Mouse (Mus musculus) midbrain, embryonic 14.5 days (tissue): Measurements from ENCODE around the gene Ambra1. TPM values are rescaled to one million over a fixed set of nuclear protein-coding genes. Genes with fewer than 3 reads are reported as not detected.
A peak's percentile ranks its signal among the peaks of the same experiment; 100 is the strongest.

ENCODE experiments used
- ATAC-seq: fragments of 200-750 bp; cut with Nextera tagmentation; 2 replicates; pipeline ENCODE4 v1.8.0; 2017; ENCODE audit warnings: moderate number of reproducible peaks, moderate library complexity; ENCODE audit not compliant: low FRiP score, low TSS enrichment
- DNase-seq: peaks from one replicate; pipeline ENCODE4 v3.0.0-alpha.2; 2015
- H3K27ac ChIP-seq: fragments of 300-500 bp; sonication (generic); replicated peaks from 2 replicates; pipeline ENCODE4 v1.5.1; 2014; ENCODE audit warnings: mild to moderate bottlenecking, low read depth, low read length, moderate library complexity
- H3K27me3 ChIP-seq: fragments of 300-500 bp; sonication (generic); 2 replicates; pipeline ENCODE4 v1.6.1; 2014; ENCODE audit warnings: low read length, control low read depth, mixed read lengths; ENCODE audit not compliant: control insufficient read depth, insufficient read depth
- H3K36me3 ChIP-seq: fragments of 300-500 bp; sonication (generic); 2 replicates; pipeline ENCODE4 v1.6.1; 2014; ENCODE audit warnings: low read length, control low read depth; ENCODE audit not compliant: control insufficient read depth, insufficient read depth
- H3K4me1 ChIP-seq: fragments of 300-500 bp; sonication (generic); 2 replicates; pipeline ENCODE4 v1.6.1; 2014; ENCODE audit warnings: mild to moderate bottlenecking, antibody characterized with exemption, low read length, control low read depth; ENCODE audit not compliant: control insufficient read depth, insufficient read depth
- H3K4me2 ChIP-seq: fragments of 300-500 bp; sonication (generic); 2 replicates; pipeline ENCODE4 v1.6.1; 2014; ENCODE audit warnings: mild to moderate bottlenecking, low read length, moderate library complexity
- H3K4me3 ChIP-seq: fragments of 300-500 bp; sonication (generic); replicated peaks from 2 replicates; pipeline ENCODE4 v1.5.1; 2014; ENCODE audit warnings: low read depth, low read length
- H3K9ac ChIP-seq: fragments of 300-500 bp; sonication (generic); replicated peaks from 2 replicates; pipeline ENCODE4 v1.6.1; 2014; ENCODE audit warnings: mild to moderate bottlenecking, low read length, moderate library complexity
- H3K9me3 ChIP-seq: fragments of 300-500 bp; sonication (generic); 2 replicates; pipeline ENCODE4 v1.6.1; 2016; ENCODE audit warnings: low read length, control low read depth, mixed read lengths; ENCODE audit not compliant: control insufficient read depth
- WGBS: fragments of 180-500 bp; shearing (Covaris S2); extraction: QIAGEN DNeasy Blood & Tissue Kit; methylation state at CpG from one replicate; pipeline ENCODE4 v1.1.7; 2014; 5-methylcytosine and 5-hydroxymethylcytosine counted together
- polyA plus RNA-seq: library from polyadenylated mRNA; unstranded; fragments of >200 nt; fragmentation: Nextera tagmentation; extraction: Ambion mirVana; gene quantifications from 2 replicates; pipeline ENCODE4 v1.2.1, GENCODE M21; 2014

Ambra1 gene
- polyA plus RNA-seq: 22.8 and 26.3 TPM in 2 replicates

DNA sequence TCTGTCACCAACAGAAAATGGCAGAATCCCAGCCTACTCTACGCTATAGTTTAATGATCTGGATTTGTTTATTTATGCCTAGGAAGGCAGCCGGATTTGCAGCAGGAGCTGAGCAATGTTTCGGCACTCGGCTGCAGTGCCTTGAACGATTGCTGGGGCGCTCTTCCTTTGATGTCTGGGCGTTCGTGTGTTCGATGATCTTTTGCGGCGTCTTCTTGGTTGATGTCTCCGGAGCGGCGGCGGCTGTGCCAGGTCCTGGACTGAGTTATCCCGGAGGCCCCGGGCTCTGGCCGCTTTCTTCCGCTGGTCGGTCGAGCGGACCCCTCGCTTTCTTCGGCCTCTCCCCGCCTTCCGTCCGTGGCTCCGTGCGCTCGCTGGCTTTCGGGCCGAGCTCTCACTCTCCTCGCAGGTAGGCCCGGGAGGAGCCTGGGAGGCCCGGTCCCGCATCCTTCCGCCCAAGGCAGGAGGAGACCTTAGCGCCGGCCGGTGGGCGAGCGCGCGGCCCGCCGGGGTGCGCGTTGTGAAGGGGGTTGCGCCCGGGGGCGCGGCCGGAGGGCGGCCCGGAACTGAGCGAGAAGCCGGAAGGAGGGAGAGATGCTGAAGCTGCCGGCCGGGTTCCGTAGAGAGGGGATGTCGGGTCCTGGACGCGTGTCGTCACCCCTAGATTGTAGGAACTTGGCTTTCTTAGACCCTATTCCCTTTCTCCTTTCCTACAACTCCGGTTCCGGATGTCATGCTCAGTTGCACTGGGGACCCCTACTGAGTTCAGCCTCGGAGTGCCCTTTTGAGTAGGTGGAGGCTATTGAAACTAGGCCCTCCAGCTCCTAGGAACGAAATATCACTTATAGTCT lies at the start of gene Ambra1:
Ambra1 (plus strand) TSS at position 164 of the 851 bp plus-strand sequence.
- under 1% methylated on average over 66 of the region's 68 CpGs for WGBS
- H3K27ac ChIP-seq: peak within 1 kb of the TSS; percentile 94
- H3K27me3 ChIP-seq: no peaks in the 10 kb centered on the region
- H3K36me3 ChIP-seq: no peaks in the 10 kb centered on the region
- ATAC-seq (peak; percentile 89), DNase-seq (peak; percentile 96)
- peak within 1 kb of the TSS; percentile 68 for H3K4me2 ChIP-seq
- H3K9me3 ChIP-seq: no peaks in the 10 kb centered on the region
- H3K4me3 ChIP-seq: peak within 1 kb of the TSS; percentile 99
- 0 out of 2 replicates have a peak, but pooled peaks cover 3% of the 10 kb centered on the region for H3K4me1 ChIP-seq
- H3K9ac ChIP-seq: peak within 1 kb of the TSS; percentile 97

DNA sequence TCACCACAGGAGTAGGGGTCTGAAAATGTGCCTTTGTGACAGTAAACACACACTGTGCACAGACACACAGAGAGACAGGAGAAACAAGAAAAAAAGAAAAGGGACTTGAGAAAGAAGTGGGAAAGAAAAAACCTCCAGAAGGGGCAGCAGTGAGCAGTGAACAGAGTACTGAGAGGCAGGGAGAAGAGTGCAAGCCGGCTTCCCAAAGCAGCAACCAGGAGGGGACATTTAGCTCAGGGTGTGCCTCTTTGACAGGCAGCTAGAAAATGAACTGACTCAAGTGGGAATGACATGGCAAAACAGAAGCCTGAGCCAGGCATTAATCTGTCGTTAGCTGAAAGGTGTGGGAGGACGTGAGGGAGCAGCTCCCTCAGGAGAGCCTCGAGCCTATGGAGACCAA lies 47.1 kb upstream of the Ambra1 start:
- Histone ChIP-seq H3K4me1 (no peaks in the 10 kb centered on the region), H3K36me3 (peaks cover 85% of the 10 kb centered on the region), H3K9me3 (no peaks in the 10 kb centered on the region), H3K4me2 (no peak overlapping the region), H3K27me3 (no peaks in the 10 kb centered on the region), H3K9ac (no peak overlapping the region), H3K27ac (no peak overlapping the region), H3K4me3 (no peak overlapping the region)
- DNase-seq (peak; percentile 73), ATAC-seq (no peak)
- WGBS: 55% methylated on average over 4 of the region's 4 CpGs

DNA sequence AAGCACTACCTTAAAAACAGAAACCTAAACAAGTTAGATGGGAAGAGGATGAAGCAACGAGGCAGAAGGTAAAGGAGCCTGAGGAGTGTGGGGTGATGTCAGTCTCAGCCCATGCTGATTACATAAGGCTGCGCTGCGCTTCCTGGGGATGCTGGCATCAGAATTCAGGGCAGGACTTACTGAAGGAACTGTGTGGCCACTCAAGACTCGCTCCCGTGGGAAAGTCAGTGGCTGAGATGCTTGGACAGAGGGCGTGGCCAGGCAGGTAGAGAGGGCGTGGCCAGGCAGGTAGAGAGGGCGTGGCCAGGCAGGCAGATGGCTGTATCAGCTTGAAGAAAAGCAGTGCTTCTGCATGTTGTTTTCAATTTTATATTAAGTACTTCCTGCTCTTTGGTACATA lies 46.0 kb upstream of the Ambra1 start:
- H3K4me1 ChIP-seq: no peaks in the 10 kb centered on the region
- H3K9ac ChIP-seq: no peak overlapping the region
- no peak overlapping the region for H3K4me2 ChIP-seq
- peaks cover 85% of the 10 kb centered on the region for H3K36me3 ChIP-seq
- no peak for ATAC-seq
- no peaks in the 10 kb centered on the region for H3K27me3 ChIP-seq
- no peak for DNase-seq
- no peak overlapping the region for H3K4me3 ChIP-seq
- H3K9me3 ChIP-seq: no peaks in the 10 kb centered on the region
- 82% methylated on average over 8 of the region's 8 CpGs for WGBS
- H3K27ac ChIP-seq: no peak overlapping the region

DNA sequence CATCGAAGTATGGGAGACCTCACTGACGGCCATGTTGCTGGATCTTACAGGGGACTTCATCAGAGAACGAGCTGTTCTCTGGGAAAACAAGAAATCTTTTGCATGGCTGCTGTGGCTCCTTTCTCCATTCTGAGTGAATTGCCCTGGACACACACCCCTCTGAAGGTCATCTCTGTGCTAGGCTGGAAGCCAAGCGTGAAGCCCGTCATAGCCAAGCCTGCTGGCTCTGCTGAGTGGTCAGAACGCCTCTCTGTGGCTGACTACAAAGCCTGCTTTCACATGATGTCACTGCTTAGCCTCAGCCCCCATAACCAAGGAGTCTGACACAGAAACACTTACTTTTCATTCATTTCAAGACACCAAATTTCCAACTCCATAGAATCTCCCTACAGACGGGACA lies 40.5 kb upstream of the Ambra1 start:
- Histone ChIP-seq H3K4me3 (no peak overlapping the region), H3K27ac (no peak overlapping the region), H3K4me1 (no peaks in the 10 kb centered on the region), H3K36me3 (peaks cover 78% of the 10 kb centered on the region), H3K27me3 (no peaks in the 10 kb centered on the region), H3K9me3 (no peaks in the 10 kb centered on the region), H3K4me2 (no peak overlapping the region), H3K9ac (no peak overlapping the region)
- WGBS: 87% methylated on average over 7 of the region's 7 CpGs
- no peak for ATAC-seq
- no peak for DNase-seq

DNA sequence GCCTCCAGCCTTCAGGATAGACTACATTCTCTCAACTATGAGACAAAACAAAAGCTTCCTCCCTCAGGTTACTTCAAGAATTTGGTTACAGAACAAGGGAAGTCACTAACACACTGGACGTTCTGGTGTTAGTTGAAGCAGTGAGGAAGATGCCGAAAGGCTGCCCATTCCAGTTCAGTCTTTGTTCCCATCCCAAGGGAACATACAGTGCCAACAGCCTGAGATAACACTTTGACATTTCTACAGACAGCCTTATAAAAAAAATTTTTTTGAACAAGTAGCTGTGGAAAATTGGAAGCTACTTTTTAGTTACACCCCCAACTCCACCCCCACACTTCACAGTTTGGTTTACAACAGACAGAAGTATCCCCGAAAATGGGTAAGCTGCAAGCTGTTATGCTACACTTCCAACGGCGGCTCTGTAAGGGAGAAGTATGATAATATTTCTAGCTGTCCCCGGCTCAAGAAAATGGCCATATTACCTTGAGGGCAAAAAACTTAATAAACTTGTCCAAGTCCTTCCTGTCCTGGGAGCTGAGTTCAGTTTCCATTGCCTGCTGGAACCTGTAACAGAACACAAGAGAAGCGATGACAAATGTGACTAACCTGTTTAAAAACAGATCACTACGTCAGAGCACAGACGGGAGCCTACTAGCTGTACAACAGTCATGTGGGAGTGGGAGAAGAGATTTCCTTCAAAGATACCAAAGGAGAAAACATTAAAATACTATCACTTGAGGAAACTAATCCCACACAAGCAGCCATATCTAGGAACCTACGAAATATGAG lies 34.3 kb upstream of the Ambra1 start:
- Histone ChIP-seq H3K9me3 (no peaks in the 10 kb centered on the region), H3K4me1 (no peaks in the 10 kb centered on the region), H3K4me3 (no peak overlapping the region), H3K9ac (no peak overlapping the region), H3K27me3 (no peaks in the 10 kb centered on the region), H3K4me2 (no peak overlapping the region), H3K36me3 (peaks cover 35% of the 10 kb centered on the region), H3K27ac (no peak overlapping the region)
- ATAC-seq (no peak), DNase-seq (no peak)
- 94% methylated on average over 10 of the region's 10 CpGs for WGBS

DNA sequence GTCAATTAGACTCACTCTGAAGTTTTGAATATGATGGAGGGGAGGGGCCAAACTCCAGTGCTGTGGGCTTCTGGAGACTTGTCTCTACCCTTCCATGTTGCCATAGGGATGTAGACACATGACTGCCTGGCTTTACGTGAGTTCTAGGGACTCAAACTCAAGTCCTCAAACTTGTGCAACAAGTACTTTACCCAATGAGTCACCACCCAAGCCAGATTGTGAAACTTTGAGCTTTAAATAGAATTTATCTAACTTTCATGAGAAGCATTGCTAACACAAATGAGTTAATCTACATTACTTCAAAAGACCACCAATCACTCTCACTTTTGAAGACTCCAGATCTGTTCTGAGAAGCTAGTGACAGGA lies 33.7 kb upstream of the Ambra1 start:
- no peak overlapping the region for H3K4me3 ChIP-seq
- H3K4me1 ChIP-seq: no peaks in the 10 kb centered on the region
- no peak overlapping the region for H3K9ac ChIP-seq
- WGBS: 88% methylated on average over 1 of the region's 1 CpGs
- ATAC-seq (no peak), DNase-seq (no peak)
- H3K27me3 ChIP-seq: no peaks in the 10 kb centered on the region
- H3K4me2 ChIP-seq: no peak overlapping the region
- no peak overlapping the region for H3K27ac ChIP-seq
- H3K9me3 ChIP-seq: no peaks in the 10 kb centered on the region
- peaks cover 30% of the 10 kb centered on the region for H3K36me3 ChIP-seq

DNA sequence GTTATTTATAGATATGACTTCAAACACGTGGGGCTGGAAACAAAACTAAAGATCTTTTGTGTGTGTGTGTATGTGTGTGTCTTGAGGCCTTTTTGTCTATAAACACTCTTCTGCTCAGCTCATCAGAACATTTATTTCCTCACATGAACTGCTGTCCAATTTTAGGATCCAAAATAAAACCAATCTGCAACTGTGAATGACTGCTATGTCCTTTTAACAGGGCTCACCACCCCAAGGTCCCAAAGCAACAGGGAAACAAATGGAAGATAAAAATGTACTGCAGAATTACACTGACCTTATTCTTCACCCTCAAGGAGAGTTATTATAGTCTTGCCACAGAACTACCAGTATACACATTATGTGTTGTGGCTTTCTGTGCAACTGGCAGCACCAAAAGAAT lies 30.7 kb upstream of the Ambra1 start:
- no peaks in the 10 kb centered on the region for H3K27me3 ChIP-seq
- H3K9me3 ChIP-seq: no peaks in the 10 kb centered on the region
- DNase-seq (no peak), ATAC-seq (no peak)
- H3K9ac ChIP-seq: no peak overlapping the region
- 86% methylated on average over 1 of the region's 1 CpGs for WGBS
- H3K4me3 ChIP-seq: no peak overlapping the region
- no peak overlapping the region for H3K4me2 ChIP-seq
- no peak overlapping the region for H3K27ac ChIP-seq
- H3K4me1 ChIP-seq: no peaks in the 10 kb centered on the region
- H3K36me3 ChIP-seq: peaks cover 11% of the 10 kb centered on the region

DNA sequence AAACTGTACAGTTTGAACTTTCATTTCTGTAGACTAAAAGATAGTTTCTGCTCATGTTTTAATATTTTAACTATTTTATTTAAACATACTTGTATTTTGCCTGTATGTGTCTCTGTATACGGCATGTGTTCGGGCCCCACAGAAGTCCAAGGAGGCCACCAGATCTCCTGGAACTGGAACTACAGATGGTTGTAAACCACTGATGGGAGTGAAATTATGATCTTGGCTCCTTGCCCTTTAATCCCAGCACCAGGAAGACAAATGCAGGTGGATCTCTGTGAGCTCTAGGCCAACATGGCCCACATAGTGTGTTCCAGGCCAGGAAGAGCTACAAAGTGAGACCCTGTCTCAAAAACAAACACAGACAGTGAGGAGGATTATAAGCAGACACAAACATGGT lies 28.6 kb upstream of the Ambra1 start:
- Histone ChIP-seq H3K9me3 (no peaks in the 10 kb centered on the region), H3K27ac (no peak overlapping the region), H3K27me3 (no peaks in the 10 kb centered on the region), H3K9ac (no peak overlapping the region), H3K4me2 (no peak overlapping the region), H3K4me3 (no peak overlapping the region), H3K4me1 (no peaks in the 10 kb centered on the region), H3K36me3 (no peaks in the 10 kb centered on the region)
- ATAC-seq (no peak), DNase-seq (no peak)
- 97% methylated on average over 2 of the region's 2 CpGs for WGBS
